Mouse (Mus musculus) heart, embryonic 14.5 days (tissue): ENCODE data around the gene Mfsd14a. TPM values are rescaled to one million over a fixed set of nuclear protein-coding genes. Genes with fewer than 3 reads are reported as not detected.

Source experiments
- ATAC-seq: fragments of 200-750 bp; cut with Nextera tagmentation; 2 replicates; pipeline ENCODE4 v1.8.0; 2017; ENCODE audit warnings: low read depth, moderate TSS enrichment; ENCODE audit not compliant: insufficient number of reproducible peaks, insufficient read depth, low FRiP score
- H3K27ac ChIP-seq, 2 experiments: fragments of 200-500 bp in 1 of 2; fragments of 300-500 bp in 1 of 2; sonication (generic) in 1 of 2; replicated peaks in 1 of 2; 2 replicates each; pipeline ENCODE4 v1.5.1; 2012 to 2014; ENCODE audit warnings: low read depth in 2 of 2, low read length in 2 of 2, control low read depth in 1 of 2, mild to moderate bottlenecking in 1 of 2, mixed read lengths in 1 of 2; ENCODE audit not compliant: control insufficient read depth in 1 of 2, insufficient read depth in 1 of 2
- H3K27me3 ChIP-seq: fragments of 300-500 bp; sonication (generic); 2 replicates; pipeline ENCODE4 v1.6.1; 2014; ENCODE audit warnings: mild to moderate bottlenecking, low read length, control low read depth; ENCODE audit not compliant: control insufficient read depth, insufficient read depth
- H3K36me3 ChIP-seq: fragments of 300-500 bp; sonication (generic); 2 replicates; pipeline ENCODE4 v1.6.1; 2014; ENCODE audit warnings: mild to moderate bottlenecking, control low read depth, low read length, mixed read lengths; ENCODE audit not compliant: control insufficient read depth, insufficient read depth
- H3K4me1 ChIP-seq, 2 experiments: fragments of 200-500 bp in 1 of 2; fragments of 300-500 bp in 1 of 2; sonication (generic) in 1 of 2; 2 replicates each; pipeline ENCODE4 v1.6.1; 2012 to 2014; ENCODE audit warnings: low read length in 2 of 2, control low read depth in 1 of 2, mixed read lengths in 1 of 2; ENCODE audit not compliant: control insufficient read depth in 2 of 2, insufficient read depth in 2 of 2
- H3K4me2 ChIP-seq: fragments of 300-500 bp; sonication (generic); 2 replicates; pipeline ENCODE4 v1.6.1; 2014; ENCODE audit warnings: mild to moderate bottlenecking, low read length
- H3K4me3 ChIP-seq, 2 experiments: fragments of 200-500 bp in 1 of 2; fragments of 300-500 bp in 1 of 2; sonication (generic) in 1 of 2; 2 replicates each; pipeline ENCODE4 v1.5.1; 2012 to 2014; ENCODE audit warnings: low read length in 2 of 2, mild to moderate bottlenecking in 2 of 2, control low read depth in 1 of 2, low read depth in 1 of 2, moderate library complexity in 1 of 2; ENCODE audit not compliant: control insufficient read depth in 1 of 2, insufficient read depth in 1 of 2
- H3K9ac ChIP-seq: fragments of 300-500 bp; sonication (generic); 2 replicates; pipeline ENCODE4 v1.6.1; 2014; ENCODE audit warnings: mild to moderate bottlenecking, low read length
- H3K9me3 ChIP-seq: fragments of 300-500 bp; sonication (generic); 2 replicates; pipeline ENCODE4 v1.6.1; 2016; ENCODE audit warnings: low read length, control low read depth; ENCODE audit not compliant: control insufficient read depth
- WGBS: fragments of 180-500 bp; shearing (Covaris S2); extraction: QIAGEN DNeasy Blood & Tissue Kit; methylation state at CpG from one replicate; pipeline ENCODE4 v1.1.7; 2014; 5-methylcytosine and 5-hydroxymethylcytosine counted together
- polyA plus RNA-seq: library from polyadenylated mRNA; unstranded; fragments of >200 nt; fragmentation: Nextera tagmentation; extraction: Ambion mirVana; gene quantifications from 2 replicates; pipeline ENCODE4 v1.2.1, GENCODE M21; 2014

Mfsd14a gene
- polyA plus RNA-seq, 1 experiment from 2014 or later, result 62.2 TPM

DNA sequence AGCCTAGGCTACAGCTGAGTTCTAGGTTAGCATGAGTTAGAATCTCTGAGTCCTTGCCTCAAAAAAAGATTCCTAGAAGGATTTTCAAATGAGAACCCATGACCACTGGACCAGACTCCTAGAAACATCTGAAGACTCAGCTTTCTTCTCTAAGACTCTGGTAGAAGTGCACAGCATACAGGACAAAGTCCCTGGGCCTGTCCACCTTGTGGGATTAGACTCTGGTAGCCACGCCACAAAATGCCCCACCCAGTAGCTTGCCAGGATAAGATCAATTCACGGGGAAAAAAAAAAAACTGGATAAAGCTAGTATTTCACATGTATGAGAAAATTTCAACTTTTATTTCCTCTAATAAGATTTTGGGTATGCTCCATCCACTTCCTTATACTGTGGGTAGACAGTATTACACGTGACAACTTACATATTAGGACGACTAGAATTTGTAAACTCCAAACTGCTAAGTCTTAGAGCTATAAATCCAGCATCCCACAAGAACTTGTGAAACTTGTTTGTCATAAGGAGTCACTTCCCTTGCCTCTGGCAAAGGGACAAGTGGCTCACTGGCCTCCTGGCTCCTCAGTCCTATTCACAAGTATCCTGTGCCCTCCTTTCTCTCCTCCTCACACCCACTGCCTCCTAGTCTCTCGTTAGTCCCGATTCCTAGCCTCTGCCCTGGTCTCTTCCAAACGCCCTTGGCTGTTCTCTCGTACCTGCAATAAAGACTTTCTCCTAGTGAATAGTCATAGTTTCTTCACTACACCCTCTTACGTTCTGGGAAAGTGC is 24.6 kb downstream of the Mfsd14a start:
- H3K9me3 ChIP-seq, result no peaks in the 10 kb centered on the region
- H3K27ac ChIP-seq, result no peak overlapping the region
- no peak overlapping the region for H3K4me2 ChIP-seq
- no peak overlapping the region for H3K9ac ChIP-seq
- 87% methylated on average over 9 of the region's 9 CpGs for WGBS
- H3K4me3 ChIP-seq, result no peak overlapping the region
- no peak for ATAC-seq
- no peaks in the 10 kb centered on the region for H3K4me1 ChIP-seq
- H3K27me3 ChIP-seq, result no peaks in the 10 kb centered on the region
- H3K36me3 ChIP-seq, result peaks cover 97% of the 10 kb centered on the region

- Histone ChIP-seq H3K4me2 (no peak overlapping the region), H3K9me3 (no peaks in the 10 kb centered on the region), H3K27me3 (no peaks in the 10 kb centered on the region), H3K27ac (no peak overlapping the region), H3K4me1 (peaks cover 0 to 1% of the 10 kb centered on the region in 2 experiments; a peak in 1 of 4 replicates), H3K4me3 (no peak overlapping the region), H3K36me3 (peaks cover 93% of the 10 kb centered on the region), H3K9ac (no peak overlapping the region)
- 63% methylated on average over 5 of the region's 5 CpGs for WGBS
- no peak for ATAC-seq
These were observed 26.7 kb downstream of the Mfsd14a start for GRCm38 (mm10) chr3:116635799-116636198.

- H3K4me3 ChIP-seq, result no peak overlapping the region
- H3K4me2 ChIP-seq, result no peak overlapping the region
- no peaks in the 10 kb centered on the region for H3K27me3 ChIP-seq
- no peak overlapping the region for H3K9ac ChIP-seq
- ATAC-seq, result no peak
- 84% methylated on average over 8 of the region's 8 CpGs for WGBS
- H3K36me3 ChIP-seq, result peaks cover 89% of the 10 kb centered on the region
- peaks cover 0 to 6% of the 10 kb centered on the region in 2 experiments; a peak in 1 of 4 replicates for H3K4me1 ChIP-seq
- no peak overlapping the region for H3K27ac ChIP-seq
- H3K9me3 ChIP-seq, result no peaks in the 10 kb centered on the region
These were observed 27.6 kb downstream of the Mfsd14a start for GRCm38 (mm10) chr3:116634853-116635252.

- Histone ChIP-seq H3K4me3 (no peak overlapping the region), H3K27ac (no peak overlapping the region), H3K9me3 (no peaks in the 10 kb centered on the region), H3K9ac (no peak overlapping the region), H3K36me3 (peaks cover 87% of the 10 kb centered on the region), H3K4me1 (peaks cover 0 to 6% of the 10 kb centered on the region in 2 experiments; a peak in 1 of 4 replicates), H3K4me2 (no peak overlapping the region), H3K27me3 (no peaks in the 10 kb centered on the region)
- no peak for ATAC-seq
- WGBS, result 94% methylated on average over 3 of the region's 3 CpGs
These were observed 28.4 kb downstream of the Mfsd14a start for GRCm38 (mm10) chr3:116634091-116634490.

GRCm38 (mm10) chr3:116632971-116633370 is 29.5 kb downstream of the Mfsd14a start:
- Histone ChIP-seq H3K9me3 (no peaks in the 10 kb centered on the region), H3K4me1 (peaks cover 0 to 6% of the 10 kb centered on the region in 2 experiments; a peak in 1 of 4 replicates), H3K27me3 (no peaks in the 10 kb centered on the region), H3K27ac (no peak overlapping the region), H3K4me2 (no peak overlapping the region), H3K4me3 (no peak overlapping the region), H3K36me3 (peaks cover 85% of the 10 kb centered on the region), H3K9ac (no peak overlapping the region)
- 90% methylated on average over 3 of the region's 3 CpGs for WGBS
- no peak for ATAC-seq

GRCm38 (mm10) chr3:116631459-116631858 is 31.0 kb downstream of the Mfsd14a start:
- Histone ChIP-seq H3K4me1 (peaks cover 0 to 6% of the 10 kb centered on the region in 2 experiments; a peak in 1 of 4 replicates), H3K4me3 (no peak overlapping the region), H3K36me3 (peaks cover 79% of the 10 kb centered on the region), H3K27me3 (no peaks in the 10 kb centered on the region), H3K9ac (no peak overlapping the region), H3K27ac (no peak overlapping the region), H3K4me2 (no peak overlapping the region), H3K9me3 (no peaks in the 10 kb centered on the region)
- ATAC-seq, result no peak
- 79% methylated on average over 1 of the region's 1 CpGs for WGBS

GRCm38 (mm10) chr3:116622641-116623040 is 39.8 kb downstream of the Mfsd14a start:
- H3K4me2 ChIP-seq, result no peak overlapping the region
- ATAC-seq, result no peak
- no peaks in the 10 kb centered on the region for H3K9me3 ChIP-seq
- 91% methylated on average over 7 of the region's 7 CpGs for WGBS
- H3K4me3 ChIP-seq, result no peak overlapping the region
- H3K9ac ChIP-seq, result no peak overlapping the region
- H3K27me3 ChIP-seq, result no peaks in the 10 kb centered on the region
- peaks cover 57% of the 10 kb centered on the region for H3K36me3 ChIP-seq
- H3K4me1 ChIP-seq, result no peaks in the 10 kb centered on the region
- no peak overlapping the region for H3K27ac ChIP-seq
